Mouse (Mus musculus): ENCODE measurements around the gene Hoxd4.

Hoxd4 gene

DNA sequence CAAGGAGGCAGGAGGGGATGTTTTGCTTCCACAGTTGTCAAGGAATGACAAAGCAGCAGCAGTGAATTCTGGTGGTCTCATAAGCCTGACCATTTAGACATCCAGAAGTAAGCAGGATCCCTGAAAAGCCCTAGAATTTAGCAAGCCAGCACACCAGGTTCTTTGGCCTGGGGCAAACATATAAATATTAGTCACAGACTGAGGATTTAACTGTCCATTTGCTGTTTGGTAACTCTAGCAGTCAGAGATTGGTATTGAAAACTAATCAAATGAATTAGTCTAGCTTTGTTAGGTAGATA is 30.2 kb downstream of the Hoxd4 start:
- no peak for DNase-seq (ENCODE audit: low spot score)

DNA sequence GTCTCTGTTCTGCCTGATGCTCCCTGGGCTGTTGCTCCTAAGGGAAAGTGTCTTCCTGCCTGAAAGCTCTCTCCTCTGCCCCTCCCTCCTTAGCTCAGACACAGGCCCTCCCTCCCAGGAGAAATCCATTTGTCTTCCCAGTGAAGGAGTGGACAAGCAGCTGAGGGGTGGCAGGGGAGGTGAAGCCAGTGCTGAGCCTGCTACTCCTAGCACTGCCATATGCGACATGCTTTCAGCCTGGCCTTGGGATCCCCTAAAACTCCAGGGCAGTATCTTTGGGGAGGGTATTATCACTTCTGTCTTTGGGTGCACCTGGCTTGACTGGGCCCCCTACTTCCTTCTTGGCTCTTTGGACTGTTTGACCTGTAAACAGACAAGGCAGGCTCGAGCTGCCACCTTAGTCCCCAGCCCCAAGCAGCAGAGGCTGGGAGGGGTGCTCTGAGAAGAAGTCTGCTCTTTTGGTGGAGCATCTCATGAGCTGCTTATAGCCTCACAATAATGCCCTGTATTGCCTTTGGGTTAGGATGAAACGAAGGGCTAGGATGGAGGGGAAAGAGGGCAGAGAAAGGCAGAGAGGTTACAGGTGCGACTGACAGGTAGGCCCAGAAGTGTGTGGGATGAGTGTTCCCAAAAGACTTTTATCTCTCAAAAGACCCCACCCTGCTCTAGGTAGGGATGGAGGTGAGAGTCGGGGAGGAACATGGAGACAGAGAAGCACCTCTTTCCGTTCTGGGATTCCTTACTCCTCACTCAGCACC is 34.0 kb downstream of the Hoxd4 start:
- DNase-seq (ENCODE audit: low spot score), result no peak

DNA sequence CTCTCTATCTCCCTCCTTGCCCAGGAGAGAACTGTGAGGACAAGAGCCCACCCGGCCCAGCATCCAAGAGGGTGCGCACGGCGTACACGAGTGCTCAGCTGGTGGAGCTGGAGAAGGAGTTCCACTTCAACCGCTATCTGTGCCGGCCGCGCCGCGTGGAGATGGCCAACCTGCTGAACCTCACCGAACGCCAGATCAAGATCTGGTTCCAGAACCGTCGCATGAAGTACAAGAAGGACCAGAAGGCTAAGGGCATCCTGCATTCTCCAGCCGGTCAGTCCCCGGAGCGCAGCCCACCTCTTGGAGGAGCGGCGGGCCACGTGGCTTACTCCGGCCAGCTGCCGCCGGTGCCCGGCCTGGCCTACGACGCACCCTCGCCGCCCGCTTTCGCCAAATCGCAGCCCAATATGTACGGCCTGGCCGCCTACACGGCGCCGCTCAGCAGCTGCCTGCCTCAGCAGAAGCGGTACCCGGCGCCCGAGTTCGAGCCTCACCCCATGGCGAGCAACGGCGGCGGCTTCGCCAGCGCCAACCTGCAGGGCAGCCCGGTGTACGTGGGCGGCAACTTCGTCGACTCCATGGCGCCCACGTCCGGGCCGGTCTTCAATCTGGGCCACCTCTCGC is 34.7 kb downstream of the Hoxd4 start:
- DNase-seq (ENCODE audit: low spot score), result no peak

DNA sequence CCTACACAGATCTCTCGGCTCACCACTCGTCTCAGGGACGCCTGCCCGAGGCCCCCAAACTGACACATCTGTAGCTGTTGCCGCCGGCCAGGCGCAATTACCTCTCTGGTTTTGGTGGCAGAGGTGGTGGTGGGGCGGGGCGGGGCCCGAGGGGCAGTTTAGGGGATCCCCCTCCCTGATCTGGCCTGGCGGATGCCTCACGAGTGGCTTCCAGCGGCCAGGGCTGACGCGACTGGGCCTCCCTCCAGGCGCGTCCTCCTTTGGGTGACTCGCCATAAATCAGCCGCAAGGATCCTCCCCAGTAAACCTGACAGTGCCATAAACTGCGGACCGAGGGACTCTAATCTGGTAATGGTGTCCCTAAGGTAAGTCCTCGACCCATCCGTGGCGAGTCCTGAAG is 35.3 kb downstream of the Hoxd4 start:
- DNase-seq (ENCODE audit: low spot score), result no peak

DNA sequence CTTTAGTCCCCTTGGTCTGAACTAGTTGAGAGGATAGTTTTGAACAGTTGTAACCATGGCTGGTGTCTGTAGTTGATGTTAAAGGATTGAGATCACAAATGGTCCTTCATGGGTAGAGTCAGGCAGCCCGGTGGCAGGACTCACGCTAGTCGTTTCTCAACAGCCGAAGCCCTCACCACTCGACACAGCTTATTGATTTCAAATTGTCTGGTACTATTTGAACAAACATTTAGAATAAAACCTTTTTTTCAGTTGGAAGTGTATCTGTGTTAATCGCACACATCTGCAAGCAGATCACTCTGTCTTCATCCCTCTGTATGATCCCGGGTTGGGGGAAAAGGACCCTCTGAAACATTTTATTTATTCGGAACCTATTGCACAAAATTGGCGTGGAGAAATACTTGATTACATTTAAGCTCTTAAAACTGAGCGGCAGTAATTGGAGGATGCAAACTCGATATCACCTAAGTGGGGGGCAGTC is 36.0 kb downstream of the Hoxd4 start:
- no peak for DNase-seq (ENCODE audit: low spot score)

DNA sequence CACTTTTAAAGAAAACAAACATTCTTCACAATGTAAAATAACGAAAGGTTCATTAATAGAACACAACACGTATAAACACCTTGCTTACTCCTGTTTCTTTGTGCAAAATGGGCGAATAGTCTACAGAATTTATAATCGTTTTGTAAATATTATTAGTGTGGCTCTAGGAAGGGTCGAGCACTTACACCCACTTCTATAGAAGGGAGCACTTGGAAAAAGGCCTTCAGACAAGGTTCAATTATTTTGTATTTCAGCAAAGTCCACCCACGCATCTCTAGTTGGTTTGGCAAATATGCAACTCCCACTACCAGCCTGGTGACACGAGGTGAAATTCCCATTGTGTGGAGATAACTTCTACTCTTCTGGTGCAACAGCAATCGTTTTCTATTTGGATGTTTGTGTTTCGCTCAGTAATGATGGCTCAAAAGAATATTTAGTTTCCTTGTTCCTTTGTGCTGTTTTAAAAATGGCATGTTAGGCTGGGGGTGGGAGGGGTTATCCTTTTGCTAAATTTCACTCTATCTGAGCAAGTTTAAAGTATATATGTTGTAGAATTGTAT is 36.8 kb downstream of the Hoxd4 start:
- DNase-seq (ENCODE audit: low spot score), result no peak

DNA sequence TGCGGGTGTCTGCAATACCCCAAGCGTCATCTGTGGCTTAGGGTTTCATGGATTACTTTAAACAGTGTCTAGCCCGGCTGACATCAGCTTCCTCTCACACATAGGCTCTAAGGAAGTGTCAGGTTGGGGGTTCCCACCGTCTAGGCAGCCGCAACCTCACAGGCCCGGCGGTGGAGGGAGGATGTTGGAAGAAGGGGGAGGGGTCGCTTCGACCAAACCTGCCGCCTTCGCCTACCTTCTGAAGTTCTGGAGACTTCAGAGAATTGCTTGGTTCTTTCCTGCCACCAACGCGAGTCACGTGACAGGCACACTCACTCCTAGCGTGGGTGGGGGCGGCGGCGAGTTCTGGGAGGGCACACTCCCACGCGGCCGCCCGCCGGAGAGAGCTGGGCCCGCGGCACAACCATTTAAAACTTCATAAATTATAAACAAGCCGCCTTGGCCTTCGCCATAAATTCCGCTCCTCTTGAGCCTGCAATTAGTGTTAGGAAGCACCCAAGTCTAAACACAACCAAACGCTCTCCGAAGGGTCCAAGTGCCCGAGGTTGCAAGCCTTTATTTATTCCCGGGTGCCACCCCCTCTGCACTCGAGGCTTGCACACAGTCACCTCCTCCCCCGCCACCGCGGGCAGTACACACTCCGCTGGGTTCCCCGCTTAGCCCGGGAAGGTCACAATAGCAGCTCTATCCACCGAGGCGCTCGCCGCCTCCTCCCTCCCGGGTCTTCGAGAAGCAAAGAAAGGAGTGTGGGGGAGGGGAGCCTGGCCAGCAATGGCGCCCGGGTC is 37.8 kb downstream of the Hoxd4 start:
- no peak for DNase-seq (ENCODE audit: low spot score)

DNA sequence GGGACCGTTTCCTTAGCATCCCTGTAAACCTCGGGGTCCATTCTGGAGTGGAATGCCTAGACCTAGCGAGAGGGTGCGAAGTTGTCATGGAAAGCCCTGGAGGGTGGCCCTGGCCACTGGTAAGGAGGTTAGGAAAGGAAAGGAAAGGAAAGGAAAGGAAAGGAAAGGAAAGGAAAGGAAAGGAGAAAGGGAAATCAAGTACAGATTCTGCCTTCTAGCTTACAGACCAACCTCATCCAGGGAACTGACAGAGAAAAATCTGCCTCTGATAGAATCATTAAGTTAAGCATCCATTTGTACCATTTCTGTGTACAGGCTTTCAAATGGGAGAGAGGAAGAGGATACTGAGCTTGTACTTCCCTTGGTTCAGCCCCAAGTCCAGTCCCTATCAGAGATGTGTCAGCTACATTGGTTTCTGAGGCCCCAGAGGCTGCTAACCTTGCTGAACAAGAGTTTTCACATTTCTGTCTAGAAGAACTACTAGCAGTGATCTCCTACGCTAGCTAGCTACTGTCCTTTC is 39.1 kb downstream of the Hoxd4 start:
- no peak for DNase-seq (ENCODE audit: low spot score)

DNA sequence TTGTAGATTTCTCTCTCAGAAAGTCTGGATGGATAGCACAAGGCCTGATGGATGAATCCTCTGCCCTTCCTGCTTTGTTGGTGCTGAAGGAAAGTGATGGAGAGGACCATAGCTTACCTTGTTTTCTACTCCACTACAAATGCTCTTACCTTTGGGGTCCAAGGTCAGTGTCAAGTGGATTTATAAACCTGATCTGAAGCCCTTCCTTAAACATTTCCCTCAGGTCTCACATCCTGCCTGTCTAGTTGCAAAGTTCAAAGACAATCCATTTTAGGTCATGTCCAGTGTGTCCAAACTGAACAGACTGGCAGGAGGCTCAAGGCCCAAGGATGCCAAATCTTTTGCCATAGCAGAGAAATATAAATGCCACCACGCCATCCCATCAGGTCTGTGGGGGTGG is 40.1 kb downstream of the Hoxd4 start:
- DNase-seq (ENCODE audit: low spot score), result no peak

DNA sequence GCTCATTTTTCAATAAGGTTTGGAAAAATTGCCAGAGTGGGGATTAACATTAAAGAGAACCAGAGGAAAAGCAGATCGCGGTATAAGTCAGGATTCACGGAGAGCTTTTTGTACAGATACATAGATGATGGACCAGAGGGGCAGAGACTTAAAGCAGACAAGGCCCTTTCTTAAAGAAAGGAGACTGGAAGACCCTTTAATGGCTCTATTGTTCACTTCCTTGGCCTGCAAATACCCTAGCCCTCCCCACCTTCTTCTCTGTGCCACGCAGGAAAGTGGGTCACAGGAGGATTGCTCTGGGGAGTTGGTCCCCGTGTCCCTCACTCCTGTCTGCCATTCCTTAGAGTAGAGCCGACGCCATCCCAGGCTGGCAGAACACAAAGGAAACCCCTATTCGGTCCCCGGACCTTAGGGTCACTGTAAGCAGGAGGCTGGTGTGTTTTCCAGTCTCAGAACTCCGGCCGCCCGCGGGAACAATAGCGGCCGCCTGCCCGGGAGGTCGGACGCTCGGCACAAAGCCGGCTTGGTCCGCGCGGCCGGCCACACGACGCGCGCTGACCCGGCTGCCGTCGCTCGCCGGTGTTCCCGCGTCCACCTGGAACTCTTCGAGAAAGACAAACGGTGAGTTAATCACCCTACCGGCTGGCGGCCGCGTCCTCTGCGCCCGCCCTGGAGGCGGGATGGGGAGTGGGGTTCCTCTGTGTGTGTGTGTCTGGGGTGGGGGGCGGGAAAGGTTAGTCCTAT is 40.9 kb downstream of the Hoxd4 start:
- DNase-seq (ENCODE audit: low spot score), result no peak

DNA sequence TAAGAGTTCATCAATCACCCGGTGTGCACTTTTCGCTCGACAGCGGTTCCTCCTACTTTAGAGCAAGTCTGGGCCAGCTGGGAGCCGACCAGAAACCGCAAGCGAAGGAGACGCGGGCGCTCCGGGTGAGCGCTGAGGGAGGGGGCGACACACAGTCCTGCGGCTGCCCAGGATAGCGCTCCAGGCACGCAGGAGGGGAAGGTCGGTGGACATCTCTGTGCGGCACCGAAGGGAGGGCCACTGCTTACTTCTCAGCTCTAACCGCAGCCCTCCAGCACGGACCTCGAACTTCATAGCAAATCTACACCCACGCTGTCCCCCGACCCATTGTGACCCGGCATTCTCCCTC is 41.4 kb downstream of the Hoxd4 start:
- no peak for DNase-seq (ENCODE audit: low spot score)

DNA sequence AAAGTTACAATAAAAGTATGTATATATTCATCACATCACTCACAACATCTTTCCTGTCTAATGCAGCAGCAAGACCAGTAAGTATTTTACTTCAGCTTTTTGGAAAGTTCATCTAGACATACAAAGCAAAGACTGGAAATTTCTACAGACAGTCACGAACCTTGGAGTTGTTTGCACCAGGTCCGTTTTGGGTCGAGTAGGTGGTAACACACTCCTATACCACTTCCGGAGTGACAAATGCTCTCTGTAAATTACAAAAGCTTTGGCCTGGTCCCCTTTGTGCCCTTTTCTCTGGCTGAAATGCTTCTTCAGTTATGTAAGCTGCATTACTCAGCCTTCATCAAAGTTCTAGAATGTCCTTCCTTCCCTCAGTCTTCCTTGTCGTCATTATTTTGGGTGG is 42.0 kb downstream of the Hoxd4 start:
- DNase-seq (ENCODE audit: low spot score), result no peak

DNA sequence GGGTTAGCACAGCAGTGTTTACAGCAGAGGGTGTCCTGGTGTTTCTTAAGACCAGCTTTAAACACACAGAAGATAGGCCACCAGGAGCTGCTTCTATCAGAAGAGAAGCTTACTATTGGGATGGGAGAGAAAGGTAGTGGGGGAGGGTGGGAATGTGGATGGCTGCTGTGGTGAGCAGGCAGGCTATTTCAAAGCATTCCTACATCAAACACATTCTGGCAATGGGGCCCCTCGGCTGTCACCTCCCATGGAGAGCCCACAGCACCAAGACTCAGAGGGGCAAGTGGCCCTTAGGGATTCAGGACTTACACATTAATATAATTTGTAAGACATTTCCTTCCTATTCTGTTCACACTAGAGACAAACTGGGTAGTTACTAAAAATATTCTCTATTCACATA is 48.4 kb downstream of the Hoxd4 start:
- no peak for DNase-seq (ENCODE audit: low spot score)

DNA sequence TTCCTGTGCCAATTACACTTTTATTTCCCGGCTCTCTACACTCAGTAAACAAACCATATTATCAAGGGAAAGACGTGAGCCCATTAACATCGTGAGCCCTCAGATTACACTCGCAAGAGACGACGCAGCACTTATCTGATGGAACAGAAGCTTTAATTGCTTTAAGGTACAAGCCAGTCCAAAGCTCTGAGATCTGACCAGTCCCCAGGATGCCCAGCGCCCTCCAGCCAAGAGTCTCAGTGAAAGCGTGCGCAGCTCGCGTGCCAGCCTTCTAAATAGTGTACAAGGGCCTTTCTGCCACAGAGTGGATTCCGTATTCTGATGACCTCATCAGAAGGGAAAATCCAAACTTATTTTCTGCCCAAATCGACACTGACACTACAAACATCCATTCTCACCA is 50.2 kb downstream of the Hoxd4 start:
- DNase-seq (ENCODE audit: low spot score), result no peak

DNA sequence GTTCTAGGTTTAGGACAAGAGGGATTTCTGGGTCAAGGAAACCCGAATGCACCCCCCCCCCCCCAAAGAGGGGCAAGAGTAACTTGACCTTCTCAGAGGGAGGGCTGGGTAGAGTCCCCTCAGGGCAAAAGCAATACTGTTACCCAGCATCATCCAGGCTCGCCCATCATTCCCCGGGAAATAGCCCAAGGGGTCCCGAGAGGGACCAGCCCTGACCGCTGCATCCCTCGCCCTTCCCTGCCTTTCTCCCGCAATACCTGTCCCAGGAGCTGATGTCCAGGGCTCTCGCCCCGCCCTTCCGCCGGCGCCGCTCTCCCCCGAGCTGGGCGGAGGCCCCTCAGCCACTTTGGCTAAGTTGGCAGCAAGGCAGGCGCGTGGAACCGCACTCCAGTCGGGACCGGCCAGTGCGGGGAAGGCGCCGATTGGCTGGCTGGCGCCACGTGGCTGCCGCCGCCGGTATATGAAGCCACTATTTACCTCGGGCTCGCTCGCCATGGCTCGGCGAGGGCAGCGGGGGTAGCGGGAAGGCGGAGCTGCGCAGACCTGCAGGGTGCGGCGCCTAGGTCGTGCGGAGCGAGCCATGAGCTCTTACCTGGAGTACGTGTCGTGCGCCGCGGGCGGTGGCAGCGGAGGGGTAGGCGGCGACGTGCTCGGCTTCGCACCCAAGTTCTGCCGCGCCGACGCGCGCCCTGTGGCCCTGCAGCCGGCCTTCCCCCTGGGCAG is 51.0 kb downstream of the Hoxd4 start, which contains the start of gene Hoxd1:
Gene Hoxd1, plus strand, starts transcription at position 459 of the 723 bp plus-strand sequence.
- peak; percentile 53 for DNase-seq (ENCODE audit: low spot score)

DNA sequence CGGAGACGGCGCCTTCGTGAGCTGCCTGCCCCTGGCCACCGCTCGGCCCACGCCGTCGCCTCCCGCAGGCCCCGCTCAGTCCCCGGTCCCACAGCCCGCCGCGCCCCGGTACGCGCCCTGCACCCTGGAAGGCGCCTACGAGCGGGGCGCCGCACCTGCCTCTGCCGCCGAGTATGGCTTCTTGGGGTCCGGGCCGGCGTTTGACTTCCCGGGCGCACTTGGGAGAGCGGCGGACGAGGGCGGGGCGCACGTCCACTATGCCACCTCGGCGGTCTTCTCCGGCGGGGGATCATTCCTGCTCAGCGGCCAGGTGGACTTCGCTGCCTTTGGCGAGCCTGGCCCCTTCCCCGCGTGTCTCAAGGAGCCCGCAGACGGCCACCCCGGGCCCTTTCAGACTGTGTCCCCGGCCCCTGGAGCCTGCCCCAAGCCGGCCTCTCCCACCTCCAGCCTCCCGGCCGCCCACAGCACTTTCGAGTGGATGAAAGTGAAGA is 51.6 kb downstream of the Hoxd4 start:
- DNase-seq (ENCODE audit: low spot score), result no peak

DNA sequence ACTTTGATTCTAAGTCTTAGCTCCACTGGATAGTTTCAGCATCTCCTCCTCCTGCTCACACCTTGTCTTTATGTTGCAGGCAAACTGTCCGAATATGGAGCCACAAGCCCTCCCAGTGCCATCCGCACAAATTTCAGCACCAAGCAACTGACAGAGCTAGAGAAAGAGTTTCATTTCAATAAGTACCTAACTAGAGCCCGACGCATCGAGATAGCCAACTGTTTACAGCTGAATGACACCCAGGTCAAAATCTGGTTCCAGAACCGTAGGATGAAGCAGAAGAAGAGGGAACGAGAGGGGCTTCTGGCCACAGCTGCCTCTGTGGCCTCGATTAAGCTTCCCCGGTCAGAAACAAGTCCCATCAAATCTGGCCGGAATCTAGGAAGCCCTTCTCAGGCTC is 52.2 kb downstream of the Hoxd4 start:
- DNase-seq (ENCODE audit: low spot score), result no peak

DNA sequence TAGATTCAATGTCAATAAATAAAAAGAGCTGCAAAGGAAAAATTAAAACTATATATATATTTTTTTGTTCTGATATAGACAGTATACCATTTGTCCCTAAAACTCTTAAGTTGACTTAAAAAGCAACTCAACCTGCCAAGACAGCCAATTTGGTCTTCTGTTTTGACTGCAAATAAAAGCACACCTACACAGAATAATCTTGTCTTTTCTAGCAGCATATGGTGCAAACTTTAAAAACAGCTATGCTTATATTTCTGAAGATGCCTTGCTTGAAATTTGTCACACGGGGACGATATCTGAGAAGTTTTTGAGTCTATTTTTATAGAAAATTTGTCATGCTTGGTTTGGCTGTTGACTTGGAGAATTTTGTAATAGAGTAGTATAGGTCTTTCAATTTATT is 62.6 kb downstream of the Hoxd4 start:
- DNase-seq (ENCODE audit: low spot score), result no peak

DNA sequence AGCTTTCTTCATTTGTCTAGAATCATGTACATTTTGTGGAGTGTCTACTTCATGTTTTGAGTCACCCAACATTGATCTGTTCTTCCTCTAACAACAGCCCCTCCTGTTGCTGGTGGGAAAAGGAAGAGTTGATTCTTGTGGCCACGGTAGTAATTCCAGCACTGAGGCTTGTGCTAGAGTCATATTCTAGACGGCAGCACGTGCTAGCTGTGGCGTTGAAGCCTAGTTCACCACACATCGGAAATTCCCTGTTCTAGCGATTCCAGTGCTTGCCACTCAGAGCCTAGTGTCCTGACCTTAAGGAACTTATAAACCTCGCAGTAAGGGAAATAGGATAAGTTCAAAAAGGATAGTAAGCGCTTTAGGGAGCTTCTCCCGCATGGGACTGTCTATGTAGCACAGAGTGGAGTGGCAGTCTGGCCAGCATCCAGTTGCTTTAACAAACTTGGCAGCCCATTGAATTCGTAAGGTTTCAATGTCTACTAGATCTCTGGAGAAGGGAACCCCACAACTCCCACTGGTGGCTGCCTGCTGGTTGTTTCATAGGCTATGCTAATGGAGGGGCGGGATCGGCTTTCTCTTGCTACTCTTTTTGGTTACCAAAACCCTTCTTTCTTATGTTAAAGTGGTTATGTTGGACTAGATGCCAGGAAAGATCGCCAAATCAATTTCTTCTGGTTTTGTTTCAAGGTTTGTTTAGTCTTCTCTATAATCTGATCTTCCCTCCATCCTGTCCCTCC is 66.0 kb downstream of the Hoxd4 start:
- no peak for DNase-seq (ENCODE audit: low spot score)
